Mouse (Mus musculus) testis, postnatal 14 days (tissue): ENCODE measurements around the gene Gm14085.

Experiments used
- DNase-seq: peaks from one replicate; pipeline ENCODE4 v3.0.0; 2021; ENCODE audit warnings: low spot score

Gm14085 gene

GRCm38 (mm10) chr2:122561221-122561620 lies 76.5 kb downstream of the Gm14085 start:
- DNase-seq = no peak

GRCm38 (mm10) chr2:122562251-122562650 lies 77.5 kb downstream of the Gm14085 start:
- no peak for DNase-seq

GRCm38 (mm10) chr2:122569439-122569838 lies 84.7 kb downstream of the Gm14085 start:
- DNase-seq = no peak

- no peak for DNase-seq
Observed at GRCm38 (mm10) chr2:122570430-122570829, 85.7 kb downstream of the Gm14085 start.

- DNase-seq = no peak
Observed at GRCm38 (mm10) chr2:122571326-122571725, 86.6 kb downstream of the Gm14085 start.

- DNase-seq = no peak
Observed at GRCm38 (mm10) chr2:122572438-122572837, 87.7 kb downstream of the Gm14085 start.

GRCm38 (mm10) chr2:122575470-122575869 lies 90.7 kb downstream of the Gm14085 start:
- DNase-seq = peak; percentile 73

GRCm38 (mm10) chr2:122576295-122576694 lies 91.6 kb downstream of the Gm14085 start:
- DNase-seq = no peak

GRCm38 (mm10) chr2:122577316-122577715 lies 92.6 kb downstream of the Gm14085 start:
- no peak for DNase-seq
